Mouse (Mus musculus) ES-E14 (cell line): ENCODE measurements around the gene Gtf3c5. TPM values are rescaled to one million over a fixed set of nuclear protein-coding genes. Genes with fewer than 3 reads are reported as not detected.

Experiments
- DNase-seq: peaks from one replicate; pipeline ENCODE4 v3.0.0-alpha.2; 2013; ENCODE audit warnings: low read depth, low spot score
- H3K27ac ChIP-seq: 2 replicates; pipeline ENCODE4 v1.5.1; 2012; ENCODE audit warnings: low read depth, mild to moderate bottlenecking, low read length, moderate library complexity, mixed read lengths; ENCODE audit not compliant: poor library complexity, insufficient read depth, severe bottlenecking
- H3K36me3 ChIP-seq: 2 replicates; pipeline ENCODE4 v1.6.1; 2012; ENCODE audit warnings: mild to moderate bottlenecking, low read length, moderate library complexity, mixed read lengths; ENCODE audit not compliant: control insufficient read depth, poor library complexity, insufficient read depth, severe bottlenecking
- H3K4me1 ChIP-seq, 2 experiments: fragments of 150-350 bp in 1 of 2; sonication (generic) in 1 of 2; 2 replicates each; pipeline ENCODE4 v1.6.1; 2012; ENCODE audit warnings: low read length in 2 of 2, mild to moderate bottlenecking in 1 of 2, mixed read lengths in 1 of 2; ENCODE audit not compliant: control insufficient read depth in 2 of 2, insufficient read depth in 2 of 2, poor library complexity in 1 of 2
- H3K4me3 ChIP-seq, 2 experiments: fragments of 150-350 bp in 1 of 2; sonication (generic) in 1 of 2; 2 replicates each; pipeline ENCODE4 v1.5.1; 2012; ENCODE audit warnings: low read length in 2 of 2, low read depth in 1 of 2, mild to moderate bottlenecking in 1 of 2, mixed read lengths in 1 of 2; ENCODE audit not compliant: insufficient read depth in 1 of 2, poor library complexity in 1 of 2, severe bottlenecking in 1 of 2
- H3K9ac ChIP-seq: 2 replicates; pipeline ENCODE4 v1.6.1; 2012; ENCODE audit warnings: low read depth, mild to moderate bottlenecking, low read length, mixed read lengths; ENCODE audit not compliant: poor library complexity, insufficient read depth, severe bottlenecking
- H3K9me3 ChIP-seq: fragments of 150-350 bp; sonication (generic); 2 replicates; pipeline ENCODE4 v1.6.1; 2012; ENCODE audit warnings: low read depth, mild to moderate bottlenecking, low read length; ENCODE audit not compliant: control insufficient read depth, insufficient read depth
- CHD2 ChIP-seq: IDR thresholded peaks from 2 replicates; pipeline ENCODE4 v1.6.1; 2014; ENCODE audit warnings: mild to moderate bottlenecking, low read depth, low read length, inconsistent platforms
- HCFC1 ChIP-seq: IDR thresholded peaks from 2 replicates; pipeline ENCODE4 v1.6.1; 2012; ENCODE audit warnings: low read length, inconsistent platforms, borderline replicate concordance; ENCODE audit not compliant: insufficient read depth
- MAFK ChIP-seq: IDR thresholded peaks from 2 replicates; pipeline ENCODE4 v1.6.1; 2014; ENCODE audit warnings: mild to moderate bottlenecking, low read depth, low read length, inconsistent platforms; ENCODE audit not compliant: insufficient read depth
- ZC3H11A ChIP-seq: IDR thresholded peaks from 2 replicates; pipeline ENCODE4 v1.6.1; 2012; ENCODE audit warnings: low read depth, mild to moderate bottlenecking, inconsistent platforms, low read length, borderline replicate concordance
- ZNF384 ChIP-seq: IDR thresholded peaks from 2 replicates; pipeline ENCODE4 v1.6.1; 2012; ENCODE audit warnings: low read depth, low read length, inconsistent platforms
- in situ Hi-C, 2 experiments: fragments of 600-800 bp; cut with MboI; formaldehyde crosslinking; loops; one replicate each; pipeline ENCODE4 v1.15.1; 2025; ENCODE audit warnings: low sequenced_read_pairs in 2 of 2, inconsistent platforms in 1 of 2; ENCODE audit not compliant: unreplicated experiment in 2 of 2
- total RNA-seq: library from RNA; depleted of rRNA; stranded (reverse); fragments of 300-350 nt; gene quantifications from 2 replicates; pipeline ENCODE4 v1.2.3, GENCODE M21; 2012

Gtf3c5 gene
- total RNA-seq, 1 experiment = 20.0 TPM

DNA sequence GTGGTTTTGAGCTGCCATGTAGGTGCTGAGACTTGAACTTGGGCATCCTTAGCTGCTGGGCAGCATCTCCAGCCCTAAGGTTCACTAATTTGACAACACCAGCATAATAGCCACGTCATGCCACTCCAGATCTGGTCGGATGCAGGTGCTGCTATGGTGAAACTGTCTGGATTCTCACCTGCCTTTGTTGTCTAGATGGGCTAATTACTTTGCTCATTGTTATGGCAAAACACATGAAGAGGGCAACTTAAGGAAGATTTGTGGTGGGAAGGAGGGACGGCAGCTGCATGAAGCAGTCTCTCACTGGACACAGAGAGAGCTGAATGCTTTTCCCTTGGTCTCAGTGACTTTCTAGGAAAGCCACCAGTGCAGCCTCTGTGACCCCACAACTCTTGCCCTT is 42.5 kb upstream of the Gtf3c5 start:
- Histone ChIP-seq H3K9ac (no peak overlapping the region), H3K4me1 (no peaks in the 10 kb centered on the region), H3K4me3 (no peak overlapping the region), H3K9me3 (no peaks in the 10 kb centered on the region), H3K36me3 (no peaks in the 10 kb centered on the region), H3K27ac (no peak overlapping the region)
- TF ChIP-seq ZC3H11A (no peak), ZNF384 (no peak), MAFK (no peak), CHD2 (no peak)
- no peak for DNase-seq
- in situ Hi-C loops = no loop called here

DNA sequence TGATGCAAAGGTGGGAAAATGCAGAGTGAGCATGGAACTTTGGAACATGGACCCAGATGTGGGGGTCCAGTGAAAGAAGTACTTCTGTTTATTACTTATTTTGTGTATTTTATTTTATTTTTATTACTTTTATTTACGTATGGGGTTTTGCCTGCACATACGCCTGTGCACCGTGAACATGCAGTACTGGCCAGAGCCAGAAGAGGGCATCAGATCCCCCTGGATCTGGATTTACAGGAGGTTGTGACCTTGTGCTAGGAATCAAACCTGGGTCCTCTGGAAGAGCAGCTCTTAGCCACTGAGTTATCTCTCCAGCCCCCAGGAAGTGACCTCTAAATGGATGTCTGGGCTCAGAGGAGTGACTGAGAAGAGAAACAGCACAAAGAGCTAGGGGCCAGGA is 41.3 kb upstream of the Gtf3c5 start:
- Histone ChIP-seq H3K9ac (no peak overlapping the region), H3K4me1 (no peaks in the 10 kb centered on the region), H3K36me3 (no peaks in the 10 kb centered on the region), H3K4me3 (no peak overlapping the region), H3K27ac (no peak overlapping the region), H3K9me3 (no peaks in the 10 kb centered on the region)
- peak; percentile 59 for DNase-seq
- in situ Hi-C loops = no loop called here
- TF ChIP-seq CHD2 (no peak), ZNF384 (no peak), HCFC1 (no peak)

DNA sequence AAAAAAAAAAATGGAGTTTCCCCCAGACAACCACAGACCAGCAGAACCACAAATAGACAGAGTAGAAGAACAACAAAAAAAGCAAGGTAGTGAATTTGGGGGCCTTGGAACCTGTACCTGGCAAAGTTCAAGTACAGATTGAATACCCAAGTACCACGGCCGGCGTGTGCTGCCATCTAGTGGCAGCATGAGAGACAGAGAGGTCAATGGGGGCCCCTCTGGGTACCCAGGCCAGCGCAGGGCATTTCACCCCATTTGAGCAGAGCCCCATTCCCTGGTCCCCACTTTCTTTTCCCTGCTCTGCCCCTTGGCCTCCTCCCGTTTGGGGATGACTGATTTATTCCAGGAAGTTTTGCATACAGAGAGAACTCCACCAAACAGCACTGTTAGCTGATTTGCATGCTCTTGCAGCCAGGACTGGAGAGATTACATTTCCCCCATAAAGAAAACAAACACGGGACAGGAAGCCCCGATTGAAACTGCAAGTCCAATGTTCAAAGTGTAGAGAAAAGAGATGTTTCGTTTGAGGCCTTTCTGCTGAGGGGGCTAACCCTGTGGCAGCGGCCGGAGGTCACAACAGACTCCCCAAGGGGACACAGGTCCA is 39.1 kb upstream of the Gtf3c5 start:
- DNase-seq = no peak
- Histone ChIP-seq H3K9me3 (no peaks in the 10 kb centered on the region), H3K36me3 (no peaks in the 10 kb centered on the region), H3K4me3 (no peak overlapping the region), H3K27ac (no peak overlapping the region), H3K4me1 (no peaks in the 10 kb centered on the region), H3K9ac (no peak overlapping the region)
- TF ChIP-seq ZC3H11A = no peak
- TF ChIP-seq HCFC1 = no peak
- no peak for TF ChIP-seq MAFK
- TF ChIP-seq ZNF384 = no peak
- no peak for TF ChIP-seq CHD2
- in situ Hi-C loops = no loop called here

DNA sequence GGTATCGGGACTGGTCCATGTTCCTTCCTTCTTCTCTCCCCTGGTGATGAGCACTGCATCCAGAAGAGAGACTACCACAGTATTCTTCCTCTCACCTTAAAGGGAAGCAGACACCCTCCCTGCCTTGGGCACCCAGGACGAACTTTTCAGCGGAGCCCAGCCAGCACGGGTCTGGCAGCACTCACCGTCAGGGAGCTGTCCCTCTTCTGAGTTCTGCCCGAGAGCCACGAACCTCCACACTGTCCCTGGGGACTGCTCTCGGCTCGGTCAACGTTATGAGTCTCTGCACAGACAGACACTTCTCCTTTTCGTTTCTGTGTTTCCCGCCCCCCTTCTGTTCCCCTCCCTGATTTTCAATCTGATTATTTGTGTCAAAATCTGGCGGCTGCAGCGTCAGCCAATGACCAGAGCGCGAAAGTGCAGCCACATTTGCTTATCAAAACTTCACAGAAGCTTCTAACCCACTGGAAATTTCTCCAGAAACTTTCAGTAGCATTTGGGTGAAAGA is 38.2 kb upstream of the Gtf3c5 start, which contains the start of gene Gfi1b:
TSS of gene Gfi1b (minus strand) at position 319 of the 508 bp plus-strand sequence.
- TF ChIP-seq ZC3H11A = no peak
- TF ChIP-seq CHD2 = no peak
- TF ChIP-seq MAFK = no peak
- no peak for TF ChIP-seq HCFC1
- TF ChIP-seq ZNF384 = no peak
- peaks cover 0 to under 1% of the 10 kb centered on the region in 2 experiments; a peak in 2 of 4 replicates for H3K4me1 ChIP-seq
- no peak within 1 kb of the TSS for H3K27ac ChIP-seq
- H3K9me3 ChIP-seq = no peaks in the 10 kb centered on the region
- in situ Hi-C loops = no loop called here
- H3K36me3 ChIP-seq = no peaks in the 10 kb centered on the region
- H3K4me3 ChIP-seq = no peak within 1 kb of the TSS
- DNase-seq = no peak
- H3K9ac ChIP-seq = no peak within 1 kb of the TSS

DNA sequence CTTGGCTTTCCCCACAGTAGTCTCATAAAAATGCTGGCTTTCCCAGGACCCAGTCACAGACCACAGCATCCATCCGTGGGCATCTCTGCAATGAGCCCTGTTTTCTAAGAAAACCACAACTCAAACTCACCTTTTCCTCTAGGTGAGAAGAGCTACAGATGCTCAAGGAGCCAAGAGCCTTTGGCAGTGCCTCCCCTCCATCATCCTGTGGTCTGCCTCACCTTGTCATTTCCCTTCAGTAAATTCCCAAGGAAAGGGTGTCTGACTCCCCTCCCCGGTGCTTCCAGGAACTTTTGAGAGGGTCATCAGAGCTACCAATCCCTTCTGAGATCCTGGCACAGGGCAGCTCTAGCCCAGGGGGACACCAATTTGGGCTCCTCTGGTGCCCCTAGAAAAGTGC is 37.6 kb upstream of the Gtf3c5 start:
- TF ChIP-seq HCFC1 (no peak), CHD2 (no peak), MAFK (no peak), ZNF384 (no peak), ZC3H11A (no peak)
- in situ Hi-C loops = no loop called here
- DNase-seq = no peak
- Histone ChIP-seq H3K9ac (no peak overlapping the region), H3K27ac (no peak overlapping the region), H3K36me3 (no peaks in the 10 kb centered on the region), H3K4me1 (peaks cover 0 to 4% of the 10 kb centered on the region in 2 experiments; a peak in 2 of 4 replicates), H3K4me3 (no peak overlapping the region), H3K9me3 (no peaks in the 10 kb centered on the region)
